Mouse (Mus musculus): ENCODE results near the gene Gm4981.

Gene Gm4981

GRCm38 (mm10) chr10:58223161-58223560, 13.3 kb downstream of the Gm4981 start:
- in situ Hi-C loops (cut with MboI, MseI): loop anchor here (5.0 to 25.0 kb wide), 5 partner anchors 366 to 1438 kb away; no protein-coding TSS in a partner anchor

- in situ Hi-C loops (cut with MboI, MseI): loop anchor here (5.0 to 25.0 kb wide), 5 partner anchors 364 to 1437 kb away; no protein-coding TSS in a partner anchor
Observed at GRCm38 (mm10) chr10:58221571-58221970, 14.9 kb downstream of the Gm4981 start.

GRCm38 (mm10) chr10:58220726-58221125, 15.8 kb downstream of the Gm4981 start:
- in situ Hi-C loops (cut with MboI, MseI): loop anchor here (5.0 to 25.0 kb wide), 5 partner anchors 363 to 1436 kb away; no protein-coding TSS in a partner anchor

- in situ Hi-C loops (cut with MboI, MseI): loop anchor here (25.0 kb wide), 1 partner anchor 1005 kb away; no protein-coding TSS in a partner anchor
Observed at GRCm38 (mm10) chr10:58217366-58217765, 19.1 kb downstream of the Gm4981 start.

- in situ Hi-C loops (cut with MboI, MseI): loop anchor here (25.0 kb wide), 1 partner anchor 1003 kb away; no protein-coding TSS in a partner anchor
Observed at GRCm38 (mm10) chr10:58215353-58215752, 21.1 kb downstream of the Gm4981 start.

GRCm38 (mm10) chr10:58214934-58215333, 21.6 kb downstream of the Gm4981 start:
- in situ Hi-C loops (cut with MboI, MseI): loop anchor here (25.0 kb wide), 1 partner anchor 1003 kb away; no protein-coding TSS in a partner anchor

- in situ Hi-C loops (cut with MboI, MseI): loop anchor here (25.0 kb wide), 1 partner anchor 1002 kb away; no protein-coding TSS in a partner anchor
Observed at GRCm38 (mm10) chr10:58214497-58214896, 22.0 kb downstream of the Gm4981 start.

GRCm38 (mm10) chr10:58212230-58212629, 24.3 kb downstream of the Gm4981 start:
- in situ Hi-C loops (cut with MboI, MseI): loop anchor here (25.0 kb wide), 1 partner anchor 1000 kb away; no protein-coding TSS in a partner anchor

GRCm38 (mm10) chr10:58211213-58211612, 25.3 kb downstream of the Gm4981 start:
- in situ Hi-C loops (cut with MboI, MseI): loop anchor here (25.0 kb wide), 1 partner anchor 999 kb away; no protein-coding TSS in a partner anchor

GRCm38 (mm10) chr10:58210514-58210913, 26.0 kb downstream of the Gm4981 start:
- in situ Hi-C loops (cut with MboI, MseI): loop anchor here (25.0 kb wide), 1 partner anchor 998 kb away; no protein-coding TSS in a partner anchor

- in situ Hi-C loops (cut with MboI, MseI): loop anchor here (25.0 kb wide), 1 partner anchor 998 kb away; no protein-coding TSS in a partner anchor
Observed at GRCm38 (mm10) chr10:58209710-58210467, 26.6 kb downstream of the Gm4981 start.

GRCm38 (mm10) chr10:58206639-58207404, 29.7 kb downstream of the Gm4981 start:
- in situ Hi-C loops (cut with MboI, MseI): loop anchor here (25.0 kb wide), 1 partner anchor 995 kb away; no protein-coding TSS in a partner anchor

- in situ Hi-C loops (cut with MboI, MseI): loop anchor here (25.0 kb wide), 1 partner anchor 994 kb away; no protein-coding TSS in a partner anchor
Observed at GRCm38 (mm10) chr10:58205986-58206385, 30.5 kb downstream of the Gm4981 start.

Data from T-helper 2 cell (primary cell).